Mouse (Mus musculus) G1E (cell line): ENCODE measurements around the gene Iqgap3.

ENCODE experiments used
- CTCF ChIP-seq: IDR thresholded peaks from 2 replicates; pipeline ENCODE4 v1.5.1; 2012; ENCODE audit warnings: low read depth, low read length, inconsistent platforms, mixed read lengths
- GATA1 ChIP-seq: IDR thresholded peaks from 2 replicates; pipeline ENCODE4 v1.6.1; 2012; ENCODE audit warnings: borderline replicate concordance, low read length, inconsistent platforms, mixed read lengths
- GATA2 ChIP-seq: IDR thresholded peaks from 2 replicates; pipeline ENCODE4 v1.6.1; 2012; ENCODE audit warnings: low read depth, low read length, inconsistent platforms, borderline replicate concordance
- POLR2AphosphoS5 ChIP-seq: IDR thresholded peaks from 2 replicates; pipeline ENCODE4 v1.6.1; 2012; ENCODE audit warnings: low read depth, low read length, inconsistent platforms; ENCODE audit not compliant: insufficient replicate concordance
- TAL1 ChIP-seq: conservative IDR thresholded peaks from 2 replicates; pipeline ENCODE4 v1.6.1; 2012; ENCODE audit warnings: low read depth, low read length, inconsistent platforms, mixed read lengths

DNA sequence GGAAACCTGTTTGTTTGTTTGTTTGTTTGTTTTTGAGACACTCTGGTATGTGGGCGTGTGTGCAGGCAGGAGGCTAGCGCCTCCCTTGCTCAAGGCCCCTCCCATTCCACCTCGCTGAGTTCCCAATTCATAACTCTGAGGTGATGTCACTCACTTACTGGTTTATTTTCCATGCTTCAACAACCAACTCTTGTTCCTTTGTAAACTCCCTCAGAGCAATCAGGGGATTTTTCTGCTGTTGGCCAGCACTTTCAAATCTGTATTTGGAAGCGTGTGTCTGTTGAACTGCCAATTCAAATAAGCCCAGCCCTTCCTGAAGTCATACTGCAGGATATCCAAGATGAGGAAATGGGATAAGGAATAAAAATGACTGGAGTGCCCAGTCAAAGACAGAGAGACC lies 892 bp downstream of the Iqgap3 start:
- TF ChIP-seq CTCF (no peak), TAL1 (no peak), POLR2AphosphoS5 (no peak), GATA1 (no peak), GATA2 (no peak)
